Mouse (Mus musculus) ES-E14 (cell line): ENCODE data around the gene Tmem62.

Experiments
- CHD2 ChIP-seq: IDR thresholded peaks from 2 replicates; pipeline ENCODE4 v1.6.1; 2014; ENCODE audit warnings: mild to moderate bottlenecking, low read depth, low read length, inconsistent platforms
- HCFC1 ChIP-seq: IDR thresholded peaks from 2 replicates; pipeline ENCODE4 v1.6.1; 2012; ENCODE audit warnings: low read length, inconsistent platforms, borderline replicate concordance; ENCODE audit not compliant: insufficient read depth
- MAFK ChIP-seq: IDR thresholded peaks from 2 replicates; pipeline ENCODE4 v1.6.1; 2014; ENCODE audit warnings: mild to moderate bottlenecking, low read depth, low read length, inconsistent platforms; ENCODE audit not compliant: insufficient read depth
- ZC3H11A ChIP-seq: IDR thresholded peaks from 2 replicates; pipeline ENCODE4 v1.6.1; 2012; ENCODE audit warnings: low read depth, mild to moderate bottlenecking, inconsistent platforms, low read length, borderline replicate concordance
- ZNF384 ChIP-seq: IDR thresholded peaks from 2 replicates; pipeline ENCODE4 v1.6.1; 2012; ENCODE audit warnings: low read depth, low read length, inconsistent platforms

DNA sequence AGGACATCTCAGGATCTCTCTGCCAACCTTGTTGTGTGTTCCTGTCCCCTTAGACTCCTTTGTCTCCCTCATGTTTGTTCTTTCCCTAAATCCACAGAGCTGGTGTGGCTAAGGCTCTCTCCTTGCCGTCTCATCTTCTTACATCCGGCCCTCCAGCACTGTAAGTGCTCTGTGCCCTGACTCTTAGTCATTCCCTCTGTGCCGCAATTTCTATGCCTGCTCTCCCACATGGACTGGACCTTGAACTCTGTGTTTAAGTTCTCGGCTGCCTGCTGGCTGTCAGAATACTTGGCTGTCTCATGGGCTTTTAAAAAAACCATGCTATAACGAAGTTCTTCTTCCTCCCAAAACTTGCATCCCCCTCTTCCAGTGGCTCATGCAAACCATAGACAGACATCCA, 46.1 kb downstream of the Tmem62 start:
- TF ChIP-seq ZNF384 (no peak), MAFK (no peak), HCFC1 (no peak), ZC3H11A (no peak), CHD2 (no peak)
